In the genomic region with DNA sequence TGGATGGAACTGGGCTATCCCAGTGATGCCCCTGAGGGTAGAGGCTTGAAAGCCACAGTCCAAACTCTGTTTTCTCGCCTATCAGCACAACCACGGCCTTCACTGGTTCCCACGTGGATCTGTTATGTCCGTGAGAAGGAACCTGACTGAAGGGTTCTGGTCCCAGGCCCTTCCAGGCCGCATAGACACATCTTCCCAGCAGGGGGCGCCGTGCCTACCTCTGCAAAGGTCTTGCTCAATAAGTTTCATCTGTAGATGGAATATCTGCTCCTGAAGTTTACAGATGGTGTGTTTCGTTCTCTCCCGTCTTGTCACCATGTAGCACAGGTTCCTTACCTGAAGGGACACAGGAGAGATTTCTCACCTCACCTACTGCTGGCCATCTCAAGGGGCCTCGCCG, we compare ENCODE assay signal across 9 mouse cellular contexts. TPM values are rescaled to one million over a fixed set of nuclear protein-coding genes. Genes with fewer than 3 reads are reported as not detected.
DNase-seq lines count a peak whose midpoint lies in the region; ATAC-seq and TF ChIP-seq lines count a peak whose summit lies in the region.
"Had no signal": no experiment of that assay in that cellular context is flagged by ENCODE, and none has a peak within 500 bp of the region (broad histone marks: within the 10 kb centered on the region; RNA-seq: fewer than 3 reads in every experiment).

No protein-coding gene starts in this region.

- peak; percentile 86 for DNase-seq in kidney, adult 18-20 months
- DNase-seq in adrenal gland, adult 8-10 months: peak; percentile 55
- DNase-seq in embryonic facial prominence, embryonic 10.5 days (ENCODE audit: low spot score): peak; percentile 85
- DNase-seq in kidney, adult 8-10 months: peak; percentile 68 to 85
- peak; percentile 52 to 59 (median 53) for DNase-seq in liver, embryonic 14.5 days (ENCODE audit: low read depth in 3 of 3, low spot score in 3 of 3)
- peak; percentile 72 for DNase-seq in retina, postnatal 1 day
- DNase-seq in thymus, postnatal 4 days: peak; percentile 93

- H3K4me2 ChIP-seq in kidney, embryonic 15.5 days: no peak overlapping the region
- H3K4me2 ChIP-seq in liver, embryonic 14.5 days (ENCODE audit: low read depth): no peak overlapping the region

- TF ChIP-seq CTCF in liver, embryonic 14.5 days (IDR thresholded peaks at IDR 0.05; ENCODE audit: low read depth): peak; percentile 98

- no peak overlapping the region for H3K9ac ChIP-seq in kidney, embryonic 15.5 days
- H3K9ac ChIP-seq in liver, embryonic 14.5 days (replicated peaks): no peak overlapping the region

- no peak overlapping the region for H3K27ac ChIP-seq in kidney, embryonic 15.5 days
- H3K27ac ChIP-seq in embryonic facial prominence, embryonic 10.5 days (replicated peaks): no peak overlapping the region
- H3K27ac ChIP-seq in liver, embryonic 14.5 days: no peak overlapping the region

- H3K9me3 ChIP-seq in kidney, embryonic 15.5 days (replicated peaks): no peaks in the 10 kb centered on the region
- no peaks in the 10 kb centered on the region for H3K9me3 ChIP-seq in embryonic facial prominence, embryonic 10.5 days
- H3K9me3 ChIP-seq in liver, embryonic 14.5 days (ENCODE audit: control insufficient read depth, low read length): no peaks in the 10 kb centered on the region

- peaks cover 6% of the 10 kb centered on the region; the same call in 1 of the 2 replicates for H3K36me3 ChIP-seq in kidney, embryonic 15.5 days
- peaks cover 8% of the 10 kb centered on the region; the same call in 1 of the 2 replicates for H3K36me3 ChIP-seq in embryonic facial prominence, embryonic 10.5 days (replicated peaks)
- H3K36me3 ChIP-seq in liver, embryonic 14.5 days (replicated peaks; ENCODE audit: control insufficient read depth, insufficient read depth, low read depth): no peaks in the 10 kb centered on the region

- no peaks in the 10 kb centered on the region for H3K27me3 ChIP-seq in kidney, embryonic 15.5 days
- H3K27me3 ChIP-seq in embryonic facial prominence, embryonic 10.5 days (replicated peaks; ENCODE audit: low read depth, poor library complexity, severe bottlenecking): no peaks in the 10 kb centered on the region
- no peaks in the 10 kb centered on the region for H3K27me3 ChIP-seq in liver, embryonic 14.5 days (ENCODE audit: control insufficient read depth, insufficient read depth, low read length)

- H3K4me1 ChIP-seq in kidney, embryonic 15.5 days: no peaks in the 10 kb centered on the region
- H3K4me1 ChIP-seq in embryonic facial prominence, embryonic 10.5 days: peaks cover 15% of the 10 kb centered on the region; the same call in 1 of the 2 replicates
- H3K4me1 ChIP-seq in liver, embryonic 14.5 days (replicated peaks; ENCODE audit: control insufficient read depth in 2 of 2, insufficient read depth in 2 of 2, low read length in 1 of 2): peaks cover 14 to 15% of the 10 kb centered on the region in 2 experiments

- H3K4me3 ChIP-seq in kidney, embryonic 15.5 days (replicated peaks): no peak overlapping the region
- no peak overlapping the region for H3K4me3 ChIP-seq in embryonic facial prominence, embryonic 10.5 days
- H3K4me3 ChIP-seq in liver, embryonic 14.5 days (ENCODE audit: insufficient read depth in 1 of 2, low read depth in 2 of 2, low read length in 2 of 2): no peak overlapping the region
- H3K4me3 ChIP-seq: erythroblast, embryonic 14.5 days had no signal

- TF ChIP-seq EP300 in liver, embryonic 14.5 days (IDR thresholded peaks at IDR 0.05; ENCODE audit: low read depth): no peak

- 46% methylated on average over 11 of the region's 11 CpGs for WGBS in kidney, embryonic 15.5 days
- WGBS in embryonic facial prominence, embryonic 10.5 days: 48% methylated on average over 11 of the region's 11 CpGs
- WGBS in liver, embryonic 14.5 days (ENCODE audit: insufficient replicate concordance): 28% methylated on average over 11 of the region's 11 CpGs

- no peak for ATAC-seq in kidney, embryonic 15.5 days (replicated peaks; ENCODE audit: low FRiP score)
- ATAC-seq in liver, embryonic 14.5 days (ENCODE audit: insufficient read depth): no peak

RNA-seq across cellular contexts. Expression of gene Jade2, which starts 36.6 kb away (rescaled TPM):
- 0.63 and 0.81 TPM in 2 replicates for polyA plus RNA-seq in kidney, embryonic 15.5 days (2015; fragmentation: Nextera tagmentation; extraction: Ambion mirVana)
- total RNA-seq in adrenal gland, adult 8-10 months (2022): 10 to 100 TPM; 21.1 to 36.2 (median 30.3) TPM
- polyA plus RNA-seq in embryonic facial prominence, embryonic 10.5 days (2016; fragmentation: Nextera tagmentation; extraction: Ambion mirVana): 0.65 and 0.80 TPM in 2 replicates
- polyA plus RNA-seq in liver, embryonic 14.5 days (2012; rRNA removed): 0.63 and 0.77 TPM in 2 replicates
- 0.42 and 0.46 TPM in 2 replicates for polyA plus RNA-seq in liver, embryonic 14.5 days (2014; fragmentation: Nextera tagmentation; extraction: Ambion mirVana)

RNA-seq across cellular contexts. Expression of gene Sar1b, which starts 57.4 kb away (rescaled TPM):
- polyA plus RNA-seq in kidney, embryonic 15.5 days (2015; fragmentation: Nextera tagmentation; extraction: Ambion mirVana): 111 and 114 TPM in 2 replicates
- total RNA-seq in adrenal gland, adult 8-10 months (2022): 100 to 1,000 TPM in 2 of 4 experiments, 10 to 100 TPM in 2; 96.3 to 116 (median 101) TPM
- 94.9 and 105 TPM in 2 replicates for polyA plus RNA-seq in embryonic facial prominence, embryonic 10.5 days (2016; fragmentation: Nextera tagmentation; extraction: Ambion mirVana)
- polyA plus RNA-seq in liver, embryonic 14.5 days (2012; rRNA removed): 26.3 and 35.2 TPM in 2 replicates
- 80.4 and 80.7 TPM in 2 replicates for polyA plus RNA-seq in liver, embryonic 14.5 days (2014; fragmentation: Nextera tagmentation; extraction: Ambion mirVana)

RNA-seq across cellular contexts. Expression of gene Sec24a, which starts 57.4 kb away (rescaled TPM):
- polyA plus RNA-seq in kidney, embryonic 15.5 days (2015; fragmentation: Nextera tagmentation; extraction: Ambion mirVana): 14.3 and 15.3 TPM in 2 replicates
- total RNA-seq in adrenal gland, adult 8-10 months (2022): 10 to 100 TPM; 33.6 to 38.5 (median 37.4) TPM
- polyA plus RNA-seq in embryonic facial prominence, embryonic 10.5 days (2016; fragmentation: Nextera tagmentation; extraction: Ambion mirVana): 13.5 and 14.3 TPM in 2 replicates
- 3.7 TPM in 2 replicates for polyA plus RNA-seq in liver, embryonic 14.5 days (2012; rRNA removed)
- 6.2 and 6.6 TPM in 2 replicates for polyA plus RNA-seq in liver, embryonic 14.5 days (2014; fragmentation: Nextera tagmentation; extraction: Ambion mirVana)
